Mouse (Mus musculus) CD4-positive, CD25-positive, alpha-beta regulatory T cell, adult 2 months (primary cell): Measurements from ENCODE around the gene Ttll11.
A peak's percentile ranks its signal among the peaks of the same experiment; 100 is the strongest.

Experiments used
- DNase-seq: peaks from one replicate; pipeline ENCODE4 v3.0.0-alpha.2; 2012; ENCODE audit warnings: low read depth, low spot score

Gene Ttll11

GRCm38 (mm10) chr2:35775651-35776055 lies 204.1 kb downstream of the Ttll11 start:
- DNase-seq: no peak

- no peak for DNase-seq
These were observed 209.2 kb downstream of the Ttll11 start for GRCm38 (mm10) chr2:35770541-35770940.

- no peak for DNase-seq
These were observed 210.3 kb downstream of the Ttll11 start for GRCm38 (mm10) chr2:35769398-35769797.

DNA sequence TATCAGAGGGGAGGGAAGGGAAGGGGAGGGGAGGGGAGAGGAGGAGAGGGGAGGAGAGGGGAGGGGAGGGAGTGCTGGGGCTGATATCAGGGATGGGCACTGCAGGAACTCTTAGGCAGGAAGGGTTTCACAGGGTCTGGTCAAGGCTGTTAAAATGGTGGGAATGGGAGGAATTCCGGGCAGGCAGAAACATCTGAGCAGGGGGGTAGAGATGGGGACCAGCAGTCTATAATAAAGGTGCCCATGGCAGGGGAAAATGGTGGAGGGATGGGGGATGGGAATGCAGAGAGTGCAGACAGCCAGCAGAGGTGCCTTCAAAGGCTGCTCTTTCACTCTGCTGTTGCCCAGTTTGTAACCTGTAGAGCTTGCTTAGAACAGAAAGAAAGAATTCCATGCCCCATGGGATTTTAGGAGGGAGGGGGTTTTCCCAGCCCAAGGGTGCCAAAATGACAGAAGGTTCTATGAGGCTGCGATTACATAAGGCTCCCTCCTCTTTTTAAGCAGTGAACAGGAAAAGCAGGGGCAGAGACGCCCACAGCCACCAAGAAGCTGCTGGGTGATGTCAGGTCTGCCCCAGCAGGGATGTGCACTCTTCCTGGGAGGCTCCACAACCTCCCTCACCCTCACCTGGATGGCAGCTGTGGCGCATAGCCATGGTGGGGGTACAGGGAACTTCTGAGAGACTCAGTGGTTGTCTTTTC lies 211.0 kb downstream of the Ttll11 start:
- DNase-seq: no peak

GRCm38 (mm10) chr2:35767834-35768537 lies 211.7 kb downstream of the Ttll11 start:
- DNase-seq: no peak

GRCm38 (mm10) chr2:35764328-35764727 lies 215.4 kb downstream of the Ttll11 start:
- DNase-seq: no peak

GRCm38 (mm10) chr2:35763818-35764217 lies 215.9 kb downstream of the Ttll11 start:
- no peak for DNase-seq

- DNase-seq: no peak
These were observed 218.3 kb downstream of the Ttll11 start for GRCm38 (mm10) chr2:35761458-35761857.

DNA sequence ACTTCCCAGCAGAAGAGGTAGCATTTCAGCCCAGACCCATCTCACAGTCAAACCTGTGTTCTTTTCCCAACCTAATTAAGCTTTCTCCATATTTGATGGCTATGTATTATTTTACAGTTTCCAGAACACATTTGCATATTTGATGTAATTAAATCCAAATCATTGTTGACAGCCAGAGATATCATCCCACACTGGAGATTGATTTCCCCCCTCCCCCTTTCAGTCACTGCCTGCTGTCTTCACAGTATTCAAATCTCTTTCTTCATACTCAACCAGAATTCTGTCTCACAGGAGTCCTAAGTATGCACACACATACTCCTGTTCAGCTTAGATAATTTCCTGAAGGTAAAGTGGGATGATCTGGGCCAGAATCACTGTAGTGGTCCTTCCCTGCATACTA lies 218.8 kb downstream of the Ttll11 start:
- no peak for DNase-seq

DNA sequence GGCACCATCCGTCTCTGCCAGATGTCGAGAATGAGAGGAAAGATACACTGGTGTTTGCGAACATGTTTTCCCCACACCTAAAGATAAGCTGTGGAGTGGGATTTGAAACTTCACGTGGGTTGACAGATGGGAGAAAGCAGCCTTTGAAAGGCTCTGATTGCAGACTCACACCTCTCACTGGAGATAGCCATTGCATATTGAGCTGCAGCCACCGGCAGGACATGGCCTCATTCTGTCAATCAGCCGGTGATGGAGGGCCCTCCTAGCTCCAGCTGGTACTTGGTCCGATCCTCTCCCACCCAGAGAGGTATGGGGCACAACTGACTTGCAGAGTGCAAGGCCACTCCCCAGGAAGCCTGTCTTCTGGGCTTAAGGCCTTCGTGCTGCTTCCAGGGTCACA lies 219.4 kb downstream of the Ttll11 start:
- DNase-seq: no peak

DNA sequence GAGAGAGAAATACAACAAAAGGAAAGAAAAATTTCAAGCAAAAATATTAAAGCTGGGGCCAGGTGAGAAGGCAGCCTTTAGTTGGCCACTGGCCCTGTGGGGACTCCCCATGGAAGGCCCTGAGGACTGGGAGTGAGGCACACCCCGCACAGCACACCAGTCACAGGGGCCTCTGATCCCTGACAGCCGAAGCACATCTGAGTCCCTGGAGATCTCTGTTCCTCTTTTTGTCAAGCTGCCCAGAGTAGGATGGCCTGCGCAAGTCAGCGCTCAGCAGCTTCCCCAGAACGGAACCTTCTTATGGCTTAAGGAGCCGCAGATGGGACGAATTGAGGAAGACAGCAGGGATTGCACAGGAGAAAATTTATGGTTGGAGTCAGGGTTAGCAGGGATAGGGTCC lies 223.2 kb downstream of the Ttll11 start:
- DNase-seq: no peak

DNA sequence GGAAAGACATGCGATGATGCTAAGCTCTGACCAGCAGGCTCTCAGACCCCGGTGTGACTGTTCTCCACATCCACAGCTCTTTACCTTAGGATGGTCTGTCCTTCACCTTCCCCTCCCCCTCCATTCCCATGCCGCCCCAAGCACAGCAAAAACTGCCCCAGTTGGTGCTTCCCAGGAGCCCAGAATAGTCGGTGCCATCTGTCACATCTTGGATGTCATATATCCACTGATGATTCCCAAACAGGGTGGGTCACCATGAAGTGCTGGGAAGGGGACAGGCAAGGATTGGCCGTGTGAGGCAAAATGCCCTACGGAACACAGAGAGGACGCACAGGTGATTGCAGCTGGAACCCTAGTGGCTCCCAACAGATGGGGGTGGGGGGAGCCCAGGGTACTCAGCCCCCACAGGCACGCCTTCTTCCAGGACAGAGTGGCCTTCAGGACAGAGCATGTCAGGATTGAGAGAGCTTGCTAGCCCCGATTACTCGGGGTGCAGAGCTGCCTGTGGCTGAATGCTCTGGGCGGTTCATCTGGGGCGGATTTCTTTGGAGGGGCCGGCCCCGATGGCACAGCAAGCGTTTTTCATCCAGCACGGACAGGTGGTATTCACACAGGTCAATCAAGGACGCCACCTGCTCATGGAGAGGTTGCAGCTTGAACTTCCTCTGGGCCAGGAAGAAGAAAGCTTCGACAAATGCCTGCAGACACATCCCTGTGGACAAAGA lies 227.8 kb downstream of the Ttll11 start:
- DNase-seq: no peak

DNA sequence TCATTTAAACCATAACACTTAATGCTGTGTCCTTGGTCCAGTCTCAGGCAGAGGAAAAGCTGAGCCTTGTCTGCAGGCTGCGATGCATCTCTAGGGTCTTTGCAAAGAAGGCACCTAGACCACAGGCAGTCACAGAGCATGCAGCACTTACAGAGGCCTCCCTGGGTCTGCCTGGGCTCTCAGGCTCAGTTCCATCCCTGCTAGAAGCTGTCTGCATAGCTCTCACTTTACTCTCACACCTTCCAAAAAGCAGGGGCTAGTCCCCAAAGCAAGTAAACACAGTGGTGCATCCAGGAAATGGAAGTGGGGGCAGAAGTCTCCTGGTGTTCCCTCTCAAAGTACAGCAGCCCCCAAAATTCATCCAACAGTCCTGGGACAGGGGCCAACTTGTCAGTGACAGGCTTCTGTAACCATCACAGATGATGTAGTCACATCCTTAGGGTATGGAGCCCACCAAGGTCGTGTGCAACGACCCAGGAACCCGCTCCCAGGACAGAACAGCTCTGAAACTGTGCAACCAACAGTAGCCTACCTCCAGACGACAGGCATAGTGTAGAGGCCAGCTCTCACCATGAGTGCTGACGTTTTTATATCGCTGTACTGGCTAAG lies 229.1 kb downstream of the Ttll11 start:
- DNase-seq: no peak

DNA sequence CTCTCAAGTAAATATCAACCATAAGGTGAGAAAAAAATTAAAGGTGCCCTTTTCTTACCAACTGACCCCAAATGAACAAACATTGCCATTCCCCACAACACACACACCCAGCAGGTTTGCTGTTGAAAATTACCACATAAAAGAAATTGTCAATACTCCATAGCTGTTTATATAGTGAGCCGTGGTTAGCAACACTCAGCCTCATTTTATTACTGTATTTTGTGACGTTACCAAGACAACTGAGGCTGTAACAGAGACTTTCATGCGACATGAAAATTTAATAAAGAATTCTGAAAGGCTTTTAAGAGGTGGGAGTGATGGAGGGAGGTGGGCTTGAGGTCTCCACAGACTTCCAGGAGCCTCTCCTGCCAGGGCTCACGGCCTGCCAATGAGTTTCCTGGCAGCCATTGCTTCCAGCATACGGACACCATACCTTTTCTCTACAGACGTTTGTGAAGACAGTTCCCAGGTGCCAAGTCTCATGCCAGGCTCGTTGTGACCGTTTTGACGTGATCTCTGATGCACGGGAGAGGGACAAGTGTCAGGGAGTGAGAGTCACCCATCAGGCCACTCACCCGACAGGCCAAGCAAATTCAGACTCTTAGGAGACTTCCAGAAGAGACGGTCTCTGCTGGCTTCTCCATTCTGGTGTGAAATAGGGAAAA lies 232.2 kb downstream of the Ttll11 start:
- no peak for DNase-seq

GRCm38 (mm10) chr2:35746638-35747037 lies 233.1 kb downstream of the Ttll11 start:
- no peak for DNase-seq

DNA sequence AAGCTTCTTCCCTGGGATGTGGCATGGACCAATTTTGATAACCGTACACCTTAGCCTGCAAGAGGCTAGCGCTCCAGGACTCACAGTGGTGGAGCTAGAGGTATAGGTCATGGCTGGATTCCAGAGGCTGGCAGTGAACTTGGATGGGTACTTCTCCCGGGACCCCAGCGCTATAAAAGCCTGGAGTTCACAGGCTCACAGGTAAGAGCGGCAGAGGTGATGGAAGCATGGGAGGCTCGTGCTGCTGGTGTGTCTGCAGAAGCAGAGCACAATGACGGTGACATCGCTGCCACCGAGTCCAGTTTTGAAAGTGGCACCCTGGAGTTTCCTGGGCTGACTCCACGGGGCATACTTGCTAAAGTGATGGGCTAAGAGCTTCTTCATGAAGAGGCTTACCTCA lies 233.8 kb downstream of the Ttll11 start:
- no peak for DNase-seq

DNA sequence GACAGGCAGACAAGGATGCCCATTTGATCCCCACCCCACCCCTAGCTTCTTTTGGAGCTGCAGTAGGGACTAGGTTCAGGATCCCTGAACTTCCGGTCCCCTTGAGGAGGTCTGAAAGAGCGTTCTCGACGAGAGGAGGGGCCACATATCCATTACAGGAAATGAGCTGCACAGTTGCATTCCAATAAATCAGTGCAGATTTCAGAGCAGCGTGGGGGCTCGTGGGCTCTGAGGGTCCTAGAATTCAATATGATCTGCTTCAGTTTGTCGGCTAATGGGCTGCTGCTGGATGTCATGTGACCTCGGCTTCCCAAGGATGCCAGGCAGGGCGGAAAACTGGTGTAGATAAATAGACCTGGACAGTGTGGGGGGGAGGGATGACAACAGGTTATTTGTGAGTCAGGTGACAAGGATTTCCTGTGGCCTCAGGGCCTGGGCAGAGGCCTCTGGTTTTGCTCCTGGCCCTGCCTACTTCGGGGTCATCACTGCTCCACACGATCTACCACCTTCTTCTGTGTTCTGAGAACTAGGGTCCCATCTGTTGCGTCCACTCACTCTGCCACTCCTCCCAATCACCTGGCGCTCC lies 240.0 kb downstream of the Ttll11 start:
- no peak for DNase-seq

GRCm38 (mm10) chr2:35737467-35738027 lies 242.2 kb downstream of the Ttll11 start:
- no peak for DNase-seq

DNA sequence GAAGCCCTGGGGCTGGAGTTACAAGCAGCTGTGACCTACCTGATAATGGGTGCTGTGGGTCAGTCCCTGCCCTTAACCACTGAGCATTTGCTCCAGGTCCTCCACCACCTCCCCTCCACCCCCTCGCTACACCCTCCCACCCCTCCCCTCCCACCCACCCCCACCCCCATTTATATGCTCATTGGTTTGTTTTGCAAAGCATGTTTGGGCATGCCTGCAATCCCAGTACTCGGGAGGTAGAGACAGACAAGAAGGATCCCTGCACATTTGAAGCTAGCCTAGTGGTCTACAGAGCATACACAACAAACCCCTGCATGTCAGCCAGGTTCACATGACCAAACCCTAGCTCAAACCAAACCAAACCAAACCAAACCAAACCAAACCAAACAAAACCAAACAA lies 243.7 kb downstream of the Ttll11 start:
- no peak for DNase-seq

DNA sequence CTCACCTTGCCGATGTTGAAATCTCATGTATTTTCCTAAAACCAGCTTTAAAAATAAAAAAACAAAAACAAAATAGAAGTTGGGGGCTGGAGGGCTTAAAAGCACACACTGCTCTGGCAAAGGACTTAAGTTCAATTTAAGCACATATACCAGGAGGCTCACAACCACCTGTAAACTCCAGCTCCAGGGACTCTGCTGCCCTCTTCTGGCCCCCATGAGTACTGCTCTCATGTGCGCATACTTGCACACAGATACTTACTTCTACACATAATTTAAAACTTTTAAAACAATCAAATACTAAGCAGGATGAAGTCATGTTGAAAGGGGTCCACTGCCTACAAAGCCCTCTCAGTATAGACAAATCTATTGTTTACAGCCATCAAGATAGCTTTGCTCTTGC lies 244.7 kb downstream of the Ttll11 start:
- peak; percentile 15 for DNase-seq
